Comparison of ENCODE assay signal across 13 mouse cellular contexts in the genomic region with DNA sequence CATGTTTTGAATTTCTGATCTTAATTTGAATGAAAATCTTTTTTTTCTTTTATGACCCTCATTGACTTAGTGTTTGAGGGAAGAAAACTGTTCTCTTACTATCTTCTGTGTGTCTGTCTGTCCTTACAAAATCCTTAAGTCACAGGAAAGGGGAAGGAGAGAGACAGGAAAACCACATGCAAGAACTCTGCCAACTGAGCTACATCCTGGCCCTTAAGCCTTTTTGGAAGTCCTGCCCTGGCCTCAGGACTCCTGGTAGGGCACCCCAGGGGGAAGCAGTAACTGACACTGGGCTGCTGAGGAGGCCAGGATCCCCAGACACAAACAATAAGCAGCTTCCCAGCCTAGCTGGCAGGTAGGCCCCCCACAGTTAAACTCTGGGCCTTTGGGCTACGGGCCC.
"Had no signal": no experiment of that assay in that cellular context is flagged by ENCODE, and none has a peak within 500 bp of the region (broad histone marks: within the 10 kb centered on the region; RNA-seq: fewer than 3 reads in every experiment).

No protein-coding gene starts in this region.

- H3K27ac ChIP-seq: kidney, embryonic 15.5 days; lung, embryonic 15.5 days; midbrain, embryonic 15.5 days; neural tube, embryonic 13.5 days; stomach, postnatal 0 days had no signal

- H3K4me3 ChIP-seq: kidney, embryonic 15.5 days; limb, embryonic 10.5 days; lung, embryonic 15.5 days; midbrain, embryonic 15.5 days; neural tube, embryonic 13.5 days had no signal

- ATAC-seq: intestine, embryonic 16.5 days; midbrain, embryonic 15.5 days had no signal

- H3K9me3 ChIP-seq: kidney, embryonic 15.5 days; limb, embryonic 10.5 days; lung, embryonic 15.5 days; midbrain, embryonic 15.5 days; neural tube, embryonic 13.5 days had no signal

- H3K36me3 ChIP-seq: kidney, embryonic 15.5 days; limb, embryonic 10.5 days; lung, embryonic 15.5 days; midbrain, embryonic 15.5 days; neural tube, embryonic 13.5 days had no signal

- H3K9ac ChIP-seq: kidney, embryonic 15.5 days; lung, embryonic 15.5 days; midbrain, embryonic 15.5 days; neural tube, embryonic 13.5 days had no signal

- DNase-seq: kidney, adult 2 months; kidney, postnatal 36 days; lung, postnatal 14 days; retina, postnatal 1 day; right cerebral cortex, postnatal 4 days; thymus, postnatal 14 days had no signal

- H3K4me1 ChIP-seq: midbrain, embryonic 15.5 days; neural tube, embryonic 13.5 days had no signal

- H3K27me3 ChIP-seq: kidney, embryonic 15.5 days; lung, embryonic 15.5 days; midbrain, embryonic 15.5 days; neural tube, embryonic 13.5 days had no signal
